Mouse (Mus musculus) testis, adult 2 months (tissue): Measurements from ENCODE around the gene Pip4k2a.

Experiments used
- CTCF ChIP-seq: fragments of 200-500 bp; IDR thresholded peaks from 2 replicates; pipeline ENCODE4 v1.5.1; 2012; ENCODE audit warnings: low read depth, mild to moderate bottlenecking, inconsistent platforms, low read length, moderate library complexity; ENCODE audit not compliant: control insufficient read depth, insufficient read depth, insufficient replicate concordance
- POLR2A ChIP-seq: fragments of 200-500 bp; IDR thresholded peaks from 2 replicates; pipeline ENCODE4 v1.6.1; 2012; ENCODE audit warnings: low read depth, mild to moderate bottlenecking, inconsistent platforms, low read length, moderate library complexity; ENCODE audit not compliant: control insufficient read depth

GRCm38 (mm10) chr2:18938232-18938631, 59.7 kb downstream of the Pip4k2a start:
- no peak for TF ChIP-seq CTCF
- TF ChIP-seq POLR2A: no peak
